Mouse (Mus musculus) E14TG2a.4 (cell line): ENCODE measurements around the gene Tpst1.

ENCODE experiments used
- CTCF ChIP-seq: conservative IDR thresholded peaks from 2 replicates; pipeline ENCODE4 v1.5.1; 2014; ENCODE audit warnings: low read length
- NANOG ChIP-seq: IDR thresholded peaks from 2 replicates; pipeline ENCODE4 v1.6.1; 2014; ENCODE audit warnings: borderline replicate concordance, low read length, mixed read lengths
- POU5F1 ChIP-seq: IDR thresholded peaks from 2 replicates; pipeline ENCODE4 v1.6.1; 2014; ENCODE audit warnings: low read length, borderline replicate concordance

DNA sequence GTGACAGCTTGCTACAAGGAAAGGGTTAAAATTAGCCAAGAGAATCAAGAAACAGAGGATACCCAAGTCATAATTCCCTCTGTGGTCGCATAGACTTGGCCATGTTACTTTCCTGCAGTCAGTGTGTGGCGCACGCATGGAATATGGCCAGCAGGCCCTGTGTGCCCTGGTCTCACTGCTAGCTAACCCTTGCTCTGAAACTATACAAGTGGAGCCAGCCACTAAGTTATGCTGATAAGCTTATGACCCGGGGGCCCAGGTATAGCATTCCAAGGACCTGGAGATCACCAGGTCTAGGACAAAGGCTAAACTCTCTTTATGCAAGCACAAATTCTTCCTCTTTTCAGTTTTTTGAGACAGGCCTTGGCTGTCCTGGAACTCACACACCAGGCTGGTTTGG lies 32.3 kb upstream of the Tpst1 start:
- TF ChIP-seq CTCF (no peak), NANOG (no peak), POU5F1 (no peak)
